Mouse (Mus musculus): ENCODE measurements around the gene Arl14ep. TPM values are rescaled to one million over a fixed set of nuclear protein-coding genes. Genes with fewer than 3 reads are reported as not detected.

The Arl14ep gene
- polyA plus RNA-seq, 1 experiment from 2014 or later, result 26.5 TPM

Other genes with a start within 250 kb of the Arl14ep start
- gene Fshb, start 85.2 kb upstream of the Arl14ep start, polyA plus RNA-seq (2015; fragmentation: Nextera tagmentation; extraction: Ambion mirVana), result not detected in 2 replicates

Data from intestine, embryonic 16.5 days (tissue).